Mouse (Mus musculus) E14TG2a.4 (cell line): ENCODE results near the gene Col12a1.

ENCODE experiments used
- H3K27me3 ChIP-seq: 2 replicates; pipeline ENCODE4 v1.6.1; 2014; ENCODE audit warnings: low read length, control low read depth; ENCODE audit not compliant: insufficient read depth
- H3K36me3 ChIP-seq: 2 replicates; pipeline ENCODE4 v1.6.1; 2014; ENCODE audit warnings: low read length, control low read depth; ENCODE audit not compliant: insufficient read depth
- H3K4me1 ChIP-seq: replicated peaks from 2 replicates; pipeline ENCODE4 v1.6.1; 2014; ENCODE audit warnings: low read depth, low read length, control low read depth
- H3K4me3 ChIP-seq: replicated peaks from 2 replicates; pipeline ENCODE4 v1.5.1; 2014; ENCODE audit warnings: mild to moderate bottlenecking, low read length
- H3K9me3 ChIP-seq: 2 replicates; pipeline ENCODE4 v1.6.1; 2014; ENCODE audit warnings: low read length, control low read depth
- CTCF ChIP-seq: conservative IDR thresholded peaks from 2 replicates; pipeline ENCODE4 v1.5.1; 2014; ENCODE audit warnings: low read length
- NANOG ChIP-seq: IDR thresholded peaks from 2 replicates; pipeline ENCODE4 v1.6.1; 2014; ENCODE audit warnings: borderline replicate concordance, low read length, mixed read lengths
- POU5F1 ChIP-seq: IDR thresholded peaks from 2 replicates; pipeline ENCODE4 v1.6.1; 2014; ENCODE audit warnings: low read length, borderline replicate concordance

The Col12a1 gene

GRCm38 (mm10) chr9:79553297-79553696, 165.3 kb downstream of the Col12a1 start:
- no peak for TF ChIP-seq CTCF
- TF ChIP-seq NANOG: no peak
- no peak for TF ChIP-seq POU5F1
- Histone ChIP-seq H3K9me3 (no peaks in the 10 kb centered on the region), H3K4me3 (no peak overlapping the region), H3K27me3 (no peaks in the 10 kb centered on the region), H3K36me3 (no peaks in the 10 kb centered on the region), H3K4me1 (no peaks in the 10 kb centered on the region)
